Mouse (Mus musculus) spleen, postnatal 4 days (tissue): ENCODE results near the gene Ndrg3.

ENCODE experiments used
- DNase-seq, 2 experiments: peaks; one replicate each; pipeline ENCODE4 v3.0.0; 2022; ENCODE audit warnings: low spot score in 2 of 2

Gene Ndrg3

DNA sequence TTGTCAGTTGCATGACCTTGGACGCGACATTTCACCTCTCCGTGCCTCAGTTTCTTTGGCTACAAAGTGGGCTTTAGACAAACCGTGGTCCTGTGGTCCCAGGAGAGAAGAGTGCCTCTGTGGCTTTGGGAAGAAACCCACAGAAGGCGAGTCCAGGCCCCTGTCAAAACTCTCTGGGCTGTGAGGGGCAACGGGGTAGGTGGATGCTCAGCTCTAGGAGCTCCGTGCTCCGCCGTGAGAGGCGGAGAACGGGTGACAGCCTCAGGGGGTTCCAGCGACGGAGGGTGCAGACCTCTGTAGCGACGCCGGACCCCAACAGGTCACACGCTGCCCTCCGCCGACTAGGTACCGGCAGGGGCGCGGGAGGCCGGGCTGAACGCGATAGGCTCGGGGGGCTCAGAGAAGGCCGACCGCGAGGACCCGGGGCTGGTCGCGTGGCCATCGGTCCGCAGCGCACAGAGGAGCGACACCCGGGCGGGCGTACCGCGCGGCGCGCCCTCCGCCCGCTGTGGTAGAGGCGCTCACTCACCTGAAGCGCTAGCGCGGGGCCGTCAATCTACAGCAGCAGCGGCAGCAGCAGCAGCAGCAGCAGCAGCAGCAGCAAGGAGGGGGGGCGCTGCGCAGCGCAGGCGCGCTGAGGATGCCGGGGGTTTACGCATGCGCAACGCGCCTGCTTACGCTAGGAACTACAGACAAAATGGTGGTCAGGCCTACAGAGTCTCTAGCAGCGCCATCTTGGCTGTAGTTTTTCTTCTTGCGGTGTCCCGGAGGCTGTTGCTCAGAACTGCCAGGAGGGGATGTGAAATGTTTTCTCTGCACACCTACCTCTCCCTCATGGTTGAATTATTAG, at the start of gene Ndrg3:
TSS of gene Ndrg3 (minus strand) at position 587 of the 850 bp plus-strand sequence.
- peak; percentile 97 to 98 for DNase-seq

DNA sequence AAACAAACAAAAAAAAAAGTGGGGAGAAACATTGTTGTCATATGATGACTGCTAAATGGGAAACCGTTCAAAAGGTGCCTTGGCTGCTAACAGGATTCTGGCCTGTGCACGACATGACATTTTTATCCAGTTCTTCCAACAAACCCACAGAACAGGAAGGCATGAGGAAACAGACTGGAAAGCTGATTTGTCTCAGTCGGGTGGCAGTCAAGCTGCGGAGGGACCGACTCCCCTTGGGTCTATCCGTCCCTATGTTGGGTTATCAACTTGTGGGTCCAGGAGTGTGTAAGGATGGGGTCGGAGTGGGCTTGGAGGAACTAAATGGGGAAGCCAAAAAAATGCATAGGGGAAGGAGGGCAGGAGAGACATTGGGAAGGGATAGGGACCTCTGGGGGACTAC, 49.6 kb upstream of the Ndrg3 start:
- DNase-seq: no peak

DNA sequence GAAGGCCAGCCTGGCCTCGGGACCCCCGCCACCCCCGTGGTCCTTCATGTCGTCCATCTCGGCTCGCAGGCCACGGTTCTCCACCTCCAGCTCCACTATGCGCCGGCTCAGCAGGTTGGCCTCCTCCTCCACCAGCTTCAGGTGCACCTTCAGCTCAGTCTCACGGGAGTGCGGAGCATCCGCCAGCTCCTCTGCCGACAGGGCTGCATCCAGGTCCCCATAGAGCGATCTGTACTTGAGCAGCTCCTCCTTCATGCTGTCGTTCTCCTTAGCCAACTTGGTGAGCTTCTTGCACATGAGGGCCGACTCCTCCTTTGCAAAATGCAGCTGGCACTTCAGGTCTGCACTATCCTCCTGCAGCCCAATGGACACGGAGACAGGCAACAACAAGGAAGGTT, 48.8 kb upstream of the Ndrg3 start:
- DNase-seq: no peak

DNA sequence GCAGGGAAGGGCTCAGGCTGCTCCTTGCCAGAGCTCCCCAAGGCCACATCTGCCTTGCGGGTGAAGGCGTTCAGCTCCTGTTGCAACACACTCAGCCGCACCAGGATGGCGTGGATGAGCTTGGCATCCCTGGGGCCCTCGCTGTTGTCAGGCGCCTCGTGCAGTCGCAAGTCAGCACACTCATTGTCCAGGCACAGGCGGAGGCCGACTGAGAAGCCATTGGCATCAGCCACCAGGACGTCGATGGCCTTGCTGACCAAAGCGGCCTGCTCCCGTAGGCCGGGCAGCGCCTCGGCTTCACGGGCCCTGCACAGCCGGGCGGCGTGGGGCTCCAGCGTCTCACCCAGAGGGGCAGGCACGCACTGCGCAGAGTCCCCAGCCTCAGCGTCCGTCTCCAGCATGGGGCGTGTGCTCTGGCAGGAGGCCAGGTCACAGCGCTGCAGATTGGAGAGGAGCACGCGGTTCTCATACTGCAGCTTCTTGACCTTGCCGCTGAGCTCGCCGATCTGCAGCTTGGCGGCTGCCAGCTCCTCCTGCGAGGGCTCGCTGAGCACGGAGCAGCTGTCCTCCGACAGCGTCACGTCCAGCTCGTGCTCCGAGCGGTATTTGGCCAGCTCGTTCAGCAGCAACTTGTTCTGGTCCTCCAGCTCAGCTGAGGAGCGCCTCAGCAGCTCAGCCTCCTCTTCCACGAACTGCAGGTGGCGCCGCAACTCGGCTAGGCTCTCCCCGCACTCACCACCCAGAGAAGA, 48.2 kb upstream of the Ndrg3 start:
- peak in 1 of 2 experiments; percentile 62 for DNase-seq

DNA sequence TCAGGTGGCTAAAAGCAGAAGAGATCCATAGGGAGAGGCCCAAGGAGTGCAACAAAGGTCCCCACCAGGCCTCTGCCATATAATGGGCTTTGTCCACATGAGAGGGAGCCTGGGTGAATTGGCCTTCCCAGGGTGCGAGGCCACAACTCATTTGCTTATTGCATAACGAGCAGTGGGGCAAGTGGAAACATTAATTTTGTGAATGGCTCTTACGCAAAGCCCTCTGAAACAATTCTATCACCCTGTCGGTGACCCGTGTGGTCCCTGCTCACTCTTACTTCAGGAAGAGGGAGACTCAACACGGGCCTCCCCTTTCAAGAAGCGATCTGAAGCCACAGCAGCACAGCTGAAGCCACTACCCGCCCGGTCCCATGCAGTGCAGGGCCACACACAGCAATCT, 45.4 kb upstream of the Ndrg3 start:
- DNase-seq: no peak

DNA sequence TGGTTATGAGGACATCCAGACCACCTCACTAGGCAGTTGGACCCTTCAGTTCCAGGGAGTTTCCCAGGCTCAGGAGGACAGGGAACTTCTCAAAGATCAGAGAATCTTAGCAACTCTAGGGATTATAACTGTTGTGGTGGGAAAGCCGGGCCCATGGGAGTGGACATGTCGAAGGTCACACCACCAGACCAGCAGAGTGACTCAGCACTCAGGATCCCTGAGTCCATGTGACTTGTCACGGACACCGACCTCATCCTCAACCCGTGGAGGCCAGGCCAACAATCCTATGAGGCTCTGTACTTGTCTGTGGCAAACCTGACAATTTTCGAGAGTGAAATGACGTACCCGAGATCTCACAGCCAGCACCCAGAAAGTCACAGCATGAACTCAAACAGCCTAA, 44.5 kb upstream of the Ndrg3 start:
- no peak for DNase-seq

DNA sequence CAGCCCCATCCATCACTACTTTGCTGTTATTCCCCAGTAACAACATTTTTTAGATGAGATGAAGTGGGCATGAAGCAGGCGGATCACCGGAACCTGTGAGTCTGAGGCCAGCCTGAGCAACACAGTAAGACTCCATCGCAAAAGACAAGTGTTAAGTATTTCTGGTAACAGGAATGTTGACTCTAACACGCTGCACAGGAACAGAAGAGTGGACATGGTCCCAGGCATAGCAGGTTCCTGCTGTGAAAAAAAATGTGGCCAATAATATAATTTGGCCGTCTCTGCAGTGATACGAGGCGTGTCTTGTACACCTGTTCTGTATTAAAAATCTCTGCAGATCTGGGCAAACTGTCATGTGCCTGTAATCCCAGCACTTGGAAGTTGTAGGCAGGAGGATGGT, 43.5 kb upstream of the Ndrg3 start:
- no peak for DNase-seq

DNA sequence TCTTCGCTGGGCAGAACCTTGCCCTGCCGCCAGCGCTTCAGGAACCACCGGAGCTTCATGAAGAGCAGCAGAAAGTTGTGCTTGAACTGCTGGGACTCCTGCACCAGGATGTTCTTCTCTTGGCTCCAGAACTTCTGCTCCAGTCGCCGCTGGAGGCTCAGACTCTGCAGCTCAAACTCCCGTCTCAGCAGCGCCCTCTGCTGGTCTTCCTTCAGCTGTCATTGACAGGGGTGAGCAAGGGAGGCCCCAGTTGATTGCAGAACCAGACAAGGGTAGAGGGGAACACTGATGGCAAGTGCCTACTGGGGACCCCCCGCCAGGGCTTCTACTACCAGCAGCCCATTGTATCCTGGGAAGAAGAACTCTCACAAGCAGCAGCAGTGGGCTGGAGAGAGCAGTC, 38.9 kb upstream of the Ndrg3 start:
- peak; percentile 83 to 97 for DNase-seq

DNA sequence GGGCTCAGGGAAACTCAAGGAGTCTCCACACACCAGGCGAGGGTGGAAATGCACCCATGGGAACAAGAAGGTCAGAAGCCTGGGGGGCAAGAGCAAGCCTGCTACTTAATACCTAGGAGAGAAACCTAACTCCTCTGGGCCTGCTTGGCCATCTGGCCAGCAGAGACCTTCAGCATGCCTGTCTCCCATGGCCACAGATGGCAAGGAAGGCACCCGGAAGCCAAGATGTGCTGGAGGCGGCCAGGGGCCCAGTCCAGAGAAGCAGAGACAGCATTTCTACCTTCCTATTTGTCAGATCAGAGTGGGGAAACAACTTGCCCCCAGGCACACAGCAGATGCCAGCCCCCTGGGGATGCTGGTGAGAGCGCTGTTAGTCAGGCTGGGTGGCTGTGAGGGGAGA, 36.4 kb upstream of the Ndrg3 start:
- DNase-seq: no peak

DNA sequence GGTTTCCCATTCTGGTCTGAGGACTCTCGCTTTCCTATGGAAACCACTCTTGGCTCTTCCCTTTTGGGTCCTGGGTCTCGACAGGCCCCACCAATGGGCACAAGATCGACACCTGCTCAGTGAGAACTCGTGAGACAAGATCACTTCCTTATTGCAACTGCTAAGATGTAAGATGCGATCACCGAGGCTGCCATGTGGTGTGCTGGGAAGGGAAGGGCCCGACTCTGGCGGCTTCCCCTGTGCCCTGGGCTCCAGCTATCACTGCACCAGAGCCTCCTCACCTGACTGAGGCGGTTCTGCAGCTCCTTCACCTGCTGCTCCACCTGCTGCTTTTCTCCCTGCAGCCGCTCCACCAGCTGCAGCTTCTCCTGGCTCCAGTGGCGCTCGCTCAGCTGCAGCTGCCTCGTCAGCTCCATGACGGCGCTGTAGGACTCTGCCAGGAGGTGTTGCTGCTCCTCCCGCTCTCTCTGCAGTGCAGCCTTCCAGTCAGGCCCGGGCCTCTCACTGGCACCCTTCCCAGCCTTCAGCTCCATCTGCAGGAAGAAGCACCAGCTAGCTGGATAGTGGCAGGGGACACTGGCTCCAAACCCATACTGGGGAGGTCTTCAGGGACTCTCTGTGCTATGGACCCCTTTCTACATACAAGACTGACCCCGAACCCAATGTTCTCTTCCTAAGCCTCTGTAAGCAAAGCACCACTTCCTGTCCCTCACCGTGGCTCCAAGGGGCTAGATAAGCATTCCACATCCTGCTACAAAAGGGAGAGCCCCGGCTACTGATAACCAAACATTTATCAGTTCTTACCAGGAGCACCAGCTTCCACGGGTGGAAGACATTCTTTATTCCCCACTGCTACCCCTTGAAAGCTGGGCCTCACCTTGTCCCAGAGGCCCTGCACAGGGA, 35.5 kb upstream of the Ndrg3 start:
- peak; percentile 53 to 69 for DNase-seq

DNA sequence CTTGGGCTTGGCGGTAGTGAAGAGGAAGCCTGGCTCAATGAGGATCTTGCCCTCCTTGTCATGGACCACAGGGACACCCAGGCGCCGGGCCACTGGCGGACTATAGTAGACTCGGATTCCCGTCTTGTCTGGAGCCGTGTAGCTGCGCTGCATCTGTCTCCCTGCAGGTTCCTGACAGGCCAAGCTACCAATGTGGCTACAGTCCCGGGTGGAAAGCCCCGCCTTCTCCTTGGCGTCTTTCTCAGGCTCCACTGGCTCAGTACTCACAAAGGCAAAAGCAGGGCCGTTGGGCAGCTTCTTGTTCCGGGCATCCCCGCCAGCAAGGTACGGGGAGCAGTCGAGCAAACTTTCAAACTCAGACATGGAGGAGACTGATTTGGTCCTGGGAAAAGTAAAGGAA, 29.3 kb upstream of the Ndrg3 start:
- no peak for DNase-seq

DNA sequence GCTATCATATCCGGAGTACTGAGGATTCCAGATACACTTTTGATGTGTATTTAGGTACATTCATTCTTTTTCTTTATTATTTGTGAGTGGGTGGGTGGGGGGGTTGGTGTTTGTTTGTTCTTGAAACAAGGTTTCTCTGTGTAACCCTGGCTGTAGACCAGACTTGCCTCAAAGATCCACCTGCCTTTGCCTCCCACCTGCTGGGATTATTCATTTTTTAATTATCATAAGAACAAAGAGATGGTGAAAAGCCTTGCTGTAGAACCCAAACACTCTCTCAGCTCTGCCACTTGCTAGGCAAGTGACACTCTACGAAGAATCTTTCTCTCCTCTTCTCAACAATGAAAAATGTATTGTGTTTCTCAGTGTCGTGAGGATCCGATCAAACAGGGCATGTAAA, 27.4 kb upstream of the Ndrg3 start:
- no peak for DNase-seq

DNA sequence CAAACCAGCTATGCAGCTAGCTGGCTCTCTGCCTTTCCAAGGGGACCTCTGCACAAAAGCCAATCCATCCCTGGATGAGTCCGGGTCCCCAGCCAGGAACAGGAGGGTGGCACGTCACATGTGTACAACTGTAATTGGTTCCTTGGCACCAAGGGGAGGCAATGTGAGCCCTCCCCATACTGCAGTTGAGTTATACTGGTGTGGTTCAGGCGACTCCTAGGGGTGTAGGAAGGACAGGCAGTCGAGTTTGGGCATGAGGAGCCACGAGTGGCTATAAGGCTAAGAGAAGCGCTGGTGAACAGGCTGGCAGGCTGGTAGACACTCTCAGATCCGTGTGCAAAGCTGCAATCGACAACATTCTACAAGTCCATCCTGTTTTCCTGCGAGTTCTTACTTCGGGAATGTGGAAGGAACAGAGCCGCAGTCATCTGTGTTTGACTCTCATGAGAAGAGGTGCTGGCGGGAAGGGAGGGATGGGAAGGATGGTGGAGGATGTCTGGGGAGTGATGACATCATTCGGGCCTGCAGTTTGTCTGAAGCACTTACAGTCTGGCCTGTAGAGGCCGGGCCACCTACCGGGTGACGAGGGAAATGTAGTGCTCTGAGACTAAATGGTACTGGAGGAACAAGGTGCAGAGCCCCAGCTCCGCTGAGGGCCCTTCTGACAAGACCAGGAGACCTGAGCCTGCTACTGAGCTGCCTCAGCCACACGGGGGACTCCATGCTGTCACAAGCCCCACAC, 24.8 kb upstream of the Ndrg3 start:
- DNase-seq: no peak

DNA sequence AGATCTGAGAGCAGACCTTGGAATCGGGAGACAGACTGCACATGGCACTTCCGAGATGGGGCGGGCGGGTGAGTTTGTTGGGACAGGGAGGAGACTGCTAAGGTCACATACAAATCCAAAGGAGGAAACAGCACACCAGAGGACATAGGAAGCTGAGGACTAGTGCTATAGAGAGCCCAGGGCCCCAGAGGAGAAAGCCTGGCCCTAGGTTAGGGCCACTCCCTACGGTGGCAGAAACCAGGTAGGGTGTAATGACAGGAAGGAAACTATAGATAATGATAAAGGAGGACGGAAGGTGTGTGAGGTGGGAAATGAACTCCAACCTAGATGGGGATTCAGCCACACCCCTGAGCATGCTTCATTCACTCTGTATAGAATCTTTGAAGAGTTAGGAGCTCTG, 20.5 kb upstream of the Ndrg3 start:
- DNase-seq: no peak

DNA sequence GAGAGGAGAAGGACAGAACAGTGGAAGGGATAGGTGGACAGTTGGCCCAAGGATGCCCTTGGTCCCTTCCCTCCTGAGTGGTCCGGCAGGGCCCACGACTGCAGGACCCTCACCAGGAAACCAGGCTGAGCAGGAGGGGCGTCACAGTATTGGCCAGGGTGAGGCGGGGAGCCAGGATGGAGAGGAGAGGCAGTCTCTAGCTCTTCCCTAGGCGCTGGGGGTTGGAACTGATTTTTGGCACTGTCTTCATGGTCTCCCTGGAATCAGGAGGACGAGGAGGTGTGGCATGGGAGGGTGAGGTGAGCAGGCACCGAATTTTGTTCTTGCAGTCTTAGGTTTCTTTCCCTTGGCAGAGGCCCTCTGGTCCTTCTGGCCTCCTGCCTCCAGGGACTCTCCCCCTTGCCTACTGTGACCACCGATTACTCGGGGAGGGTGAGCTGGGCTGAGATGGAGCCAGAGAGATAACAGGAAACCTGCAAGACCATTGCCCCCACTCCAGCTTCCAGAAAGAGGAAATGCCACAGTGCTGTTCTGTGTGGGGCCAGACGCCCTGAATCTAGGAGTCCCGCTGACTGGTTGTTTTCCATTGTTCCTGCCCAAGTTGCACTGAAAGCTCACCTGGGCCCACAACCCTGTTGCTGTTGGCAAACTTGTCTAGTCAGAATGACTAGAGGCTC, 18.9 kb upstream of the Ndrg3 start:
- DNase-seq: no peak

DNA sequence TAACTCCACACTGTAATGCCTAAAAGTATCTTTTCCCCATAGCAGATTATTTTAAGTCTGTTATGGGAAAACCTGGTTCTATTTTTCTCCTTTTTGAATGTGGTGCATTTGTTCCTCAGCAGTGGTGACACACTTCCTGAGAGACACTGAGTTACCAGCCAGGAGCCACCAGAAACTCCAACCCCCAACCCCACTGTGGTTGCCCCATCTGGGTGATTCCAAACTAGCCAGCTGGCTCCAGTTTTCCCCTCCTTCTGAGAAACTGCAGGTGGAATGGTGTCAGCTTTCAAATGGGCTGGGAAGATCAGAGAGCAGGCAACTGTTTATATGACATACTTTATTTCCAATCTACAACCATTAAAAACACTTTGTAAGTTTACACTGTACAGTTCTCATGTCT, 18.3 kb upstream of the Ndrg3 start:
- no peak for DNase-seq

DNA sequence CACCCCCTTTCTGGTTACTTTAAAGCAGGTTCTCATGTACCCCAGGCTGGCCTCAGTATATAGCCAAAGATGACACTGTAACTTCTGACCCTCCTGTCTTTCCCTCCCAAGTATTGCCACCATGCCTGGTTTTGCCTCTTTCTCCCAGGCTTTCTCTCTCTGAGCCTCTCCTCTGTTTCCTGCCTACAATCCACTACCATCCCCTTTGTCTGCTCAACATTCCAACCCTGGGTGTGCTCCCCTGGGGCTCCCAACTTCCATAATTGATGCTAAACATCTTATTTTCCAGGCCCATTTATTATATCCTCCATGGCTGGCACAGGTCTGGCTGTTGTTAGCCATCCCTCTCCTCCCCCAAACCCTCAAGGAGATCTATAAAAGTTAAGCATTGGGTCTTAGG, 16.7 kb upstream of the Ndrg3 start:
- DNase-seq: no peak

DNA sequence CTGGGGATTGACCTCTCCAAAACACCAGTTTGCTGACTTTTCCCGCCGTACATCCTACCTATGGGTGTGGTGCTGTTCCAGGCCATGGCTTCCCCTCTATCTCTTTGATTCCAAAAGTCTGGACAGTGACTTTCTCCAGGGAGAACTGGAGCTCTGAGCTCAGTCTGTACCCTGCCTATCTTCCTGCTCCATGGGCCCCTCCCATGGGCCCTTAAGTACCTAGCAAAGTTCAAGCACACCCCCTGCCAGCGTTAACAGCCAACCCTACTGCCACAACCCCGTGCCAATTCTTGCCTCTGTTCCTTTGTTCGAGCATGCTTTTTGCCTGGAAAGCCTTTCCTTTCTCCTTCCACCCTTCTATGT, 15.4 kb upstream of the Ndrg3 start:
- no peak for DNase-seq

DNA sequence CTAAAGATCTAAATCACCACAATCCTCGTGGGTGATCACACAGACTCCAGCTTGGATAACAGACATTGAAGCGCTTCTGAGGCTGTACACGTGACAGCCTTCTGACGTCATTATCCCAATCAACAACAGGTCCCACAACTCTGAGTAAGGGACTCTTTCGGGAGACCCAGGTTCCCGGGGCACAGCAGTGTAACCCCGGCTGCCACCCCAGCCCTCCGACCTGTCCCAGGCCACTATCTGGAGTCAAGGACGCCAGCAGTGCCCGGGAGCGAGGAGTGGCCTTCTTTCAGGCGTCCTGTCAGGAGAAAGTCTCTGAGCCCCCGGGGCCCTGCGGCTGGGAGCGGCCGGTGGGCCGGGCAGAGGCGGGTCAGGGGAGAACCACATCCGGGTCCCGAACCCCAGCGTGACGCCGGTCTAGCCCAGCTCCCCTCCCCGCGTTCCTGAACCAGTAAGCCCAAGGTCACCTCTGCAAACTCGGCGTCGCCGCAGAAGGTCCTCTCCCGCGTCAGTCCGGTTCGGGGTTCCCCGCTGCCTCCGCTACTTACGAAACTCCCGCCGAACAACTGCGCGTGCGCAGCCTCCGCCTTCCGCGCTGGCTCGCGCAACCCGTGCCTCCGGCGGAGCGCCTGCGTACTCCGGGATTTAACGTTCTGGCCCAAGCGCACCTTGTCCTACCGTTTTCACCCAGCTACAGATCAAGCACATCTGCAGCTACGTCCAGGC, 14.8 kb upstream of the Ndrg3 start, which contains the start of gene Dsn1:
TSS of gene Dsn1 (minus strand) at position 644 of the 723 bp plus-strand sequence.
- DNase-seq: peak; percentile 90 to 97

DNA sequence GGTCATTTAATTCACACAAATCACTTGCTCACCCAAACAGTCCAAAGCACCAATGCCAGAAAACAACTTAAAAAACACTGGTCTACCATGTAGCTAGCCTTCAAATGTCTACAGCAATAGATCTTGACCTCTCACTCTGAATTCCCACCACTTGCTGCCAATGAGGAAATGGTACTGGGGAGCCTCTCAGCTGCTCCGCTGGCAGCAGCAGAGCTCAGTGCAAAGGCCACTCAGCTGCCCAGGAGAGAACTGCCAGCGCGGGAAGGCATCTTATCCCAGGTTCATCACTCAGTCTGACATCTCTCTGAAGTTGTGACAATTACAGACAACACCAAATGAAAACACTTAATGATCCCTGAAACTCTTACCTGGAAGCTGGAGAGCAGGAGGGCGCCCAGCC, 10.5 kb upstream of the Ndrg3 start:
- no peak for DNase-seq
